ENCODE assay signal across 15 mouse cellular contexts in genomic region chr12:72432209-72432608, GRCm38 (mm10). TPM values are rescaled to one million over a fixed set of nuclear protein-coding genes. Genes with fewer than 3 reads are reported as not detected.
DNase-seq lines count a peak whose midpoint lies in the region; ATAC-seq and TF ChIP-seq lines count a peak whose summit lies in the region.
"Had no signal": no experiment of that assay in that cellular context is flagged by ENCODE, and none has a peak within 500 bp of the region (broad histone marks: within the 10 kb centered on the region; RNA-seq: fewer than 3 reads in every experiment).

No protein-coding gene starts in this region.

- intact Hi-C loops in left cerebral cortex, adult 2 months (cut with DNase I), result no loop called here
- intact Hi-C loops in left cerebral cortex, postnatal 10 days (cut with DNase I), result no loop called here

- no peak overlapping the region for H3K9ac ChIP-seq in forebrain, postnatal 0 days
- H3K9ac ChIP-seq: embryonic facial prominence, embryonic 13.5 days; heart, embryonic 12.5 days; limb, embryonic 13.5 days had no signal

- peak; percentile 36 for TF ChIP-seq CTCF in forebrain, postnatal 0 days (IDR thresholded peaks at IDR 0.05; ENCODE audit: low read depth)
- peak; percentile 33 for TF ChIP-seq CTCF in left cerebral cortex, adult 2 months (IDR thresholded peaks at IDR 0.05)
- TF ChIP-seq CTCF in brain, embryonic 14.5 days (IDR thresholded peaks at IDR 0.05; ENCODE audit: borderline replicate concordance, extremely low read depth, insufficient read depth, insufficient read length), result no peak

- no peaks in the 10 kb centered on the region for H3K9me3 ChIP-seq in forebrain, postnatal 0 days (ENCODE audit: low read length)
- no peaks in the 10 kb centered on the region for H3K9me3 ChIP-seq in forebrain, embryonic 10.5 days
- H3K9me3 ChIP-seq: embryonic facial prominence, embryonic 13.5 days; heart, embryonic 12.5 days; limb, embryonic 13.5 days had no signal

- no peak overlapping the region for H3K4me3 ChIP-seq in forebrain, postnatal 0 days (ENCODE audit: low read depth, low read length)
- H3K4me3 ChIP-seq in forebrain, embryonic 10.5 days, result no peak overlapping the region
- H3K4me3 ChIP-seq in left cerebral cortex, adult 2 months, result no peak overlapping the region
- H3K4me3 ChIP-seq: embryonic facial prominence, embryonic 13.5 days; heart, embryonic 12.5 days; limb, embryonic 13.5 days had no signal

- TF ChIP-seq POLR2A in brain, embryonic 14.5 days (IDR thresholded peaks at IDR 0.05; ENCODE audit: borderline replicate concordance, extremely low read depth, insufficient read depth, insufficient read length, poor library complexity, severe bottlenecking), result no peak

- 87% methylated on average over 4 of the region's 4 CpGs for WGBS in forebrain, postnatal 0 days
- 88% methylated on average over 4 of the region's 4 CpGs for WGBS in forebrain, embryonic 10.5 days

- no peak overlapping the region for H3K27ac ChIP-seq in forebrain, postnatal 0 days (ENCODE audit: low read depth, low read length)
- H3K27ac ChIP-seq in forebrain, embryonic 10.5 days, result no peak overlapping the region
- H3K27ac ChIP-seq in left cerebral cortex, adult 2 months, result no peak overlapping the region
- H3K27ac ChIP-seq: embryonic facial prominence, embryonic 13.5 days; limb, embryonic 13.5 days had no signal

- no peak for DNase-seq in forebrain, postnatal 0 days
- DNase-seq in forebrain, embryonic 10.5 days (ENCODE audit: extremely low spot score, low spot score), result no peak
- DNase-seq in left cerebral cortex, adult 2 months (ENCODE audit: extremely low spot score in 1 of 2, low spot score in 2 of 2), result no peak
- DNase-seq in left cerebral cortex, postnatal 10 days (ENCODE audit: extremely low spot score in 1 of 2, low spot score in 2 of 2), result no peak
- peak; percentile 39 for DNase-seq in ES-CJ7 (ENCODE audit: low read depth, low spot score)
- DNase-seq in brain, embryonic 14.5 days (ENCODE audit: low read depth), result peak; percentile 22
- DNase-seq in layer of hippocampus, adult 8-10 months (ENCODE audit: low spot score in 2 of 2), result no peak
- DNase-seq in adipocyte (ENCODE audit: low spot score), result no peak
- DNase-seq: gastrocnemius, postnatal 14 days; kidney, postnatal 4 days had no signal

- no peaks in the 10 kb centered on the region for H3K27me3 ChIP-seq in forebrain, postnatal 0 days (ENCODE audit: insufficient read depth, low read length)
- H3K27me3 ChIP-seq in forebrain, embryonic 10.5 days (ENCODE audit: poor library complexity, severe bottlenecking), result no peaks in the 10 kb centered on the region
- H3K27me3 ChIP-seq: embryonic facial prominence, embryonic 13.5 days; heart, embryonic 12.5 days; limb, embryonic 13.5 days had no signal

- no peak for ATAC-seq in forebrain, postnatal 0 days
- ATAC-seq: midbrain, embryonic 16.5 days had no signal

- H3K4me2 ChIP-seq in forebrain, postnatal 0 days (ENCODE audit: low read depth), result no peak overlapping the region
- H3K4me2 ChIP-seq: embryonic facial prominence, embryonic 13.5 days; heart, embryonic 12.5 days; limb, embryonic 13.5 days had no signal

- H3K4me1 ChIP-seq in forebrain, postnatal 0 days (ENCODE audit: insufficient read depth), result peaks cover under 1% of the 10 kb centered on the region; the same call in 1 of the 2 replicates
- H3K4me1 ChIP-seq in forebrain, embryonic 10.5 days, result peaks cover 11% of the 10 kb centered on the region
- H3K4me1 ChIP-seq: embryonic facial prominence, embryonic 13.5 days; limb, embryonic 13.5 days had no signal

- H3K36me3 ChIP-seq in forebrain, postnatal 0 days (ENCODE audit: insufficient read depth), result no peaks in the 10 kb centered on the region
- H3K36me3 ChIP-seq in forebrain, embryonic 10.5 days (replicated peaks), result no peaks in the 10 kb centered on the region
- H3K36me3 ChIP-seq: embryonic facial prominence, embryonic 13.5 days; heart, embryonic 12.5 days; limb, embryonic 13.5 days had no signal

RNA-seq across cellular contexts. Expression of gene Lrrc9, which starts 9.5 kb away (rescaled TPM):
- 5.8 and 6.9 TPM in 2 replicates for total RNA-seq in forebrain, postnatal 0 days (2014; rRNA removed)
- 2.4 and 2.5 TPM in 2 replicates for polyA plus RNA-seq in forebrain, postnatal 0 days (2015; fragmentation: Nextera tagmentation; extraction: Ambion mirVana)
- 1.4 and 1.8 TPM in 2 replicates for polyA plus RNA-seq in forebrain, embryonic 10.5 days (2016; fragmentation: Nextera tagmentation; extraction: Ambion mirVana)
- total RNA-seq in left cerebral cortex, adult 2 months (2021), result 1 to 10 TPM; 2.5 TPM
- 1 to 10 TPM; 1.9 to 2.4 TPM for total RNA-seq in left cerebral cortex, postnatal 10 days (2021)
- 3.0 and 3.1 TPM in 2 replicates for polyA plus RNA-seq in brain, embryonic 14.5 days (2012; rRNA removed)
- total RNA-seq in layer of hippocampus, adult 8-10 months (2022), result 1 to 10 TPM; 2.0 to 4.9 (median 4.0) TPM

RNA-seq across cellular contexts. Expression of gene Rtn1, which starts 23.4 kb away (rescaled TPM):
- total RNA-seq in forebrain, postnatal 0 days (2014; rRNA removed), result 1,286 and 1,411 TPM in 2 replicates
- polyA plus RNA-seq in forebrain, postnatal 0 days (2015; fragmentation: Nextera tagmentation; extraction: Ambion mirVana), result 2,997 and 3,605 TPM in 2 replicates
- polyA plus RNA-seq in forebrain, embryonic 10.5 days (2016; fragmentation: Nextera tagmentation; extraction: Ambion mirVana), result 45.4 and 72.9 TPM in 2 replicates
- total RNA-seq in left cerebral cortex, adult 2 months (2021), result 1,000 to 10,000 TPM; 1,445 to 1,455 TPM
- total RNA-seq in left cerebral cortex, postnatal 10 days (2021), result 1,000 to 10,000 TPM; 1,828 to 1,865 TPM
- 1,399 and 1,649 TPM in 2 replicates for polyA plus RNA-seq in brain, embryonic 14.5 days (2012; rRNA removed)
- total RNA-seq in layer of hippocampus, adult 8-10 months (2022), result 1,000 to 10,000 TPM; 1,208 to 1,335 (median 1,272) TPM
- total RNA-seq: common myeloid progenitor, adult 5-6 weeks had no signal

Comparison
In these comparisons a context has a peak if more than half of its experiments do, and no peak if none do; other contexts are left out.
1. DNase-seq: peak in ES-CJ7 (single experiment) and brain, embryonic 14.5 days (single experiment); none in forebrain, postnatal 0 days (single experiment), forebrain, embryonic 10.5 days (single experiment), left cerebral cortex, adult 2 months (0 of 2), left cerebral cortex, postnatal 10 days (0 of 2), layer of hippocampus, adult 8-10 months (0 of 2) and adipocyte (single experiment).